Mouse (Mus musculus): Measurements from ENCODE around the gene Bend4. TPM values are rescaled to one million over a fixed set of nuclear protein-coding genes. Genes with fewer than 3 reads are reported as not detected.

Bend4 gene
- polyA plus RNA-seq, 1 experiment: 1.7 TPM

DNA sequence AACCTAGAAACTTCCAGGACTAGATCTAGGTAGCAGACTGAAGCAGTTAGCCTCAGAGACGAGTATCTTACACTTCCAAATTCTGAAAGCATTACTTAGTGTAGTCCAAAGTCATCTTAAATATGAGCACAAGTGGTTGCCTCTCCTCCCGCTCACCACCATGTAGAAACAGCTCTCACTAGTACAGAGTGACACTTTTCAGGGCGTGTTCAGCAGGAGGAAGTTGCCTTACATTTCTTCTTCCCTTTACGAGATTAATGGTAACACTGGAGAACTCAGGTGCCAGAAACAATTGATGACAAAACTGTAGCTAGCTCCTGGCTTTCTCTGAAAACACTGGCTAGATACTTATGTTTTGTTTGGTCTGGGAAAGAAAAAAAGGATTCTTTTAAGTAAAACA, 8.7 kb downstream of the Bend4 start:
- no peak for DNase-seq (ENCODE audit: low spot score)

DNA sequence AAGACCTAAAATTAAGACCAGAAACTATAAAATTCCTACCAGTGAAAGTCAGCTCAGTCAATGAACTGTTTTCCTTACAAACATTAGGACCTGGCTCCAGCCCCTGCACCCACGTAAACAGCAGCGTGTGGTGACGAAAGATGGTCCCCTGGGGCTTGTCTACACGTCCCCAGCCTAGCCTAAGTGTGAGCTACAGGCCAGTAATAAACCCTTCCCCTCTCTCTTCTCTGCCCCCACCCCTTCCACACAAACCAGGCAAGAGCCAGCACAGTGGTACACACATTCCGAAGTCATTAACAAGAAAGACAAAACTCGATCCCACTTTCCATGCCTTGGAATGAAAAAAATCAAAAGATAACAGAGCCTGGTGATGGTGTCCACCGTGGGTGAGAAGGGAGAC, 16.6 kb downstream of the Bend4 start:
- DNase-seq (ENCODE audit: low spot score): no peak

DNA sequence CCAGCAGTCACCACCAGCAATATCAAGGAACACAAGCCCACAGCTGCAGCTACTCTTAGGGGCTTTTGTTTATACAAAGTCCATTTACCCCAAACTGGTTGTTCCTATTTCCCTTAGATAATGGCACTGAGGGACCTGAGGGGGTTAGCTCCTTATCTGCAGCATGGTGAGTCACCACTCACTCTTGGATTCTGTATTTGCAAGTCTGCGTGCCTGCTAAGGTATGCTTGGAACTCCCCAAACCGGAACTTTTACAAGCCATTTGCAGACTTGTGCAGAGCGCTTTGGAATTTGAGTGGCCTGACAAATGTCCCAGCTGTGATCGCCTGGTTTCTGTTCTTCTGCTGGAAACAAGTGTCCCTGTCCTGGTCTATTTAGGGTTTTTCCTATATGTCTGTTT, 17.7 kb downstream of the Bend4 start:
- DNase-seq (ENCODE audit: low spot score): no peak

DNA sequence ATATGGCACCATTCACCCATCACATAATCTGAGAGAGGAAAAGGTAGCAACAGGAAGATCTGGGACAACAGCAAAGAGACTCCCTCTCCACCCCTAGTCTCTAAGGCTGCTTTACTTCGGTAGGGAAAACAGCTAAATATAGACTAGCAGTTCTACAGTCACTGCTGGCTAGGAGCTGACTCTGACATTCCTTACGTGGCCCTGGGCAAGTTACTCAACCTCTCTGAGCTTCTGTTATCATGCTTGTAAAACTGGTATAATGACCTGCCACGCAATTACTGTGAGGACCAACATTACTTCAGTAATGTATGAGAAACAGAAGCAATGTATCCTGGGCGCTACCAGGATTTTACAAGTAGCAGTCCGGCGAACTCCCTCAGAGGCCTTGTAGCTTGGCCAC, 19.7 kb downstream of the Bend4 start:
- DNase-seq (ENCODE audit: low spot score): no peak

DNA sequence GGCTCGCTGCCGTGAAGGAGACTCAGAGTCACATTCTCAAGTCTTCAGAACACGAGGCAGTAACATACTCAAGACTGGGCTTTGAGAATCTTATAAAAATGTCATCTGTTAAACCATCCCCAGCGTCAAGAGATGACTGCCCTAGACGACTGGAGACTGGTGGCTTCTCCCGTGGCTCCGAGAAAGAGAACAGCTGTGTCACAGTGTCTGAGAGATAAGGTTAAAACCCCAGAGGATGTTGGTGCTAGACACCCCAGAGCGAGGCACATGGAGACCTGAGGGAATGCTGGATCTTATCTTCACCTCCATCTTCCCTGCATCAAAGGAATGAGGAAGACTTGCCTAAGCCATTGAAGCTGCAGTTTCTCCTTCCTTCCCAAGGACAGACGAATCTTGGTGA, 23.2 kb downstream of the Bend4 start:
- DNase-seq (ENCODE audit: low spot score): no peak

DNA sequence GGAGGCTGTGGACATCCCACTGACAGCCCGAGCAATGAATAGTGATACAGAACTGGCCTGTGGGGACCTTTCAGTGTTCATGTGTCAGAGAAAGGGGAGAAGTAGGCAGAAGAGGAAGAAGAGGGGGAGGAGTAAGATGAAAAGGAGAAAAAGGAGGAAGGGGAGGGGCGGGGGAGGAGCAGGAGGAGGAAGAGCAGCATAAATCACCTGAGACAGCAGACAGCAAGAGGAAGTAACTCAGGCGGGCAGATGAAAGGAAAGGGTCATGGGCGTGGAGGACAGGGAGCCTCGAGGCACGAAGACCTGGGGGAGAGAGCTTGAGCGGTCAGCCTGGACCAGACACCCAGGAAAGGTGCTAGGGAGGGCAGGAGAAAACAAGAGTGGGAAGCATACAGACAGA, 23.7 kb downstream of the Bend4 start:
- DNase-seq (ENCODE audit: low spot score): no peak

DNA sequence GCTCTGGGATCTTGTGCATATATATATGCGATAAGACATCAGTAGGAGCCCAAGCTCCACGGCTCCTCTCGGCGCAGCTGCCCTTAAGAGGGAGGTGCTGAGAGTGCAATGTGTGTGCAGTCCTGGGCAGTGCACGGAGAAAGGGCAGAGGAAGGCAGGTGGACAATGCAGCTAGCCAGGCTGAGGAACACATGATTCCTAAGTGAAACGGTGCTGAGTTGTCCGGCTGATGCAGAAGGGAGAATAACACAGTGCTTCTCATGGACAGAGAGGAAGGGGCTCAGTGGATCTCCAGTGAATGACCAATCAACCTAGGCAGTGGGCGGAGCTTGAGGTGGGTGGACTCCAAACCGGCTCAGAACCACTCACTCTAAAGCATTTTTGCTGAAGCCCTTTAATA, 26.5 kb downstream of the Bend4 start:
- no peak for DNase-seq (ENCODE audit: low spot score)

DNA sequence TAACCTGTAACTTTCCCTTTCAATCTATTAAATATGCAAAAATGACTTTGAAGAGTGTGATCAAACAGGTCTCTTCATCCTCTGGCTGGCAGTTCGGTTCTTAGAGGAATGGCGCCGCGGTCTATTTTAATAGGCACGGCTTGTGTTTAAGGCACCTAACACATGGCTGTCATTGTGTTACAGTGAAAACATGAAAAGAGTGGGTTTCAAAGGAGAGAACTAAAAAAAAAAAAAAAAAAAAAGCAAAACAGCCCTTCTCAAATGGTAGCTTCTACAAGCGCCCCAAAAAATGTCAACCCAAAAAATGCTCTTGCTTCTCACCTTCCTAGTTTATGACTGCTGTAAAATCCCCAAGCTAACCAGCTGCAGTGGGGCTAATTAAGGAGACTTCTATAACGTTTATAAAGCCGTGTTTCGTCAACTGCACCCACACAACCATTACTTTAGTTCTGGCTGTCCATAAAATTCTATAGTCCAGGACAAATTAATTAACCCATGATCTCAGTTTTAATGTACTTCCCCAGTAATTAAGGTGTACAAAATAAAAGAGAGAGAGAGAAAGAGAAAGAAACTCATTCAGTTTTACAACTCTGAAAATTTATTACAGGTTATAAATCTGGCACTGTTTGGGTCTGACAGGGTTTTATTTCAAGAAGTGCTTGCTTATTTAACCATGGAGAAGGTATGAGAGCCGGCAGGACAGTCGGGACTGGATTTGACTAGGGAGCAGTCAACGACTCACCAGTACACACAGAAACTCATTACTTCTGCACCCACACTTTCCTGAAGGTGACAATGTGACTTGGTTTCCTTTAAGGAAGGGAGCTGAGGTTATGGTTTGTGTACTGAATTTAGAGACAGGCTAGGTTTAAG, 27.3 kb downstream of the Bend4 start:
- no peak for DNase-seq (ENCODE audit: low spot score)

DNA sequence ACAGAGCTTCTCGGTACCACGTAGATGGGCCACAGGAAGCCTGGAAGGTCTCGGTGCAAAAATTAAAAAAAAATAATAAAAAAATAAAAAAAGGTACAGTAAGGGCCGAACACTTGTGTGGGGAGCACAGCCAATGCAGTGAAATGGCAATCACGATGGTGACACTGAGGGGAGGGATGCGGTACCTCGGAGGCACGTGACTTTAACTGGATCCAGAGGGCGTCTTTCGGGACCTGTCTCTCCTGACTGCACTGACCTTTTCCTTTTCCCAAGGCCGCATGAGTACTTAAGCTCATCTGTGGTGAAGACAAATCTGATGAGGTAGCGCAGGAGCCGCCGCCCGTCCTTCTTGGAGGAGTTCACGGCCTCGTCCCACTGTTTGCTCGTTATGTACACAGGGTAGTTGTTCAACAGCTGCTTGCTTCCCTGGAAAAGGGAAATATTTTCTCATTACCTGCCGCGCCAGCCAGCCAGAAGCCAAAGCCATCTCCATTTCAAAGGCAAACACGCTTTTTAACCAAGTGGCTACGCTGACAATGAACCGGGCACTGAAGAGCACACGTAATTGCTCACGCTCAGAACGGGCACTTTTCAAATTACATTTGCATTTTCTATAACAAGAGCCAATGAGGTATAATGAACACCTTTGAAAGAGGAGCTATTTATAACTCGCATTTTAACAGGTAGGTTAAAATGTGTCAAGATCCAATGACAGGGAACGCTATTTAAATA, 28.1 kb downstream of the Bend4 start:
- DNase-seq (ENCODE audit: low spot score): no peak

DNA sequence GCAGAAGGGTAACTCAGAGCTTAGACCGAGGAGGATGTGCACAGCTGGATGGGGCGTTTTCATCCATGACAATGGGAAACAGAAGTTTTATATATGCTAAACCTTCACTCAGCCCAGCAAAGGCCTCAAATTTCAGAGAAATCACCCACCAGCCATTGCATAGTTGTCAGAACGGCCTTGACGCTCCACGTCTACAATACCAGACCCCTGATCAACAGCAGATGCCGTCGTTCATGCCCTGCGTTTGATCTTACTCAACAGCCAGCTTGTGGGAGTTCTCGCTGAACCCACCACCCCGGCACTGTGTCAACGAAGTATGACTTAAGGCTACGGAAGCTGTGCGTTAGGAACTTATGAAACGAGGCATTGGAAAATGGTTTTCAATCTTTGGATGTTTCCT, 30.9 kb downstream of the Bend4 start:
- no peak for DNase-seq (ENCODE audit: low spot score)

DNA sequence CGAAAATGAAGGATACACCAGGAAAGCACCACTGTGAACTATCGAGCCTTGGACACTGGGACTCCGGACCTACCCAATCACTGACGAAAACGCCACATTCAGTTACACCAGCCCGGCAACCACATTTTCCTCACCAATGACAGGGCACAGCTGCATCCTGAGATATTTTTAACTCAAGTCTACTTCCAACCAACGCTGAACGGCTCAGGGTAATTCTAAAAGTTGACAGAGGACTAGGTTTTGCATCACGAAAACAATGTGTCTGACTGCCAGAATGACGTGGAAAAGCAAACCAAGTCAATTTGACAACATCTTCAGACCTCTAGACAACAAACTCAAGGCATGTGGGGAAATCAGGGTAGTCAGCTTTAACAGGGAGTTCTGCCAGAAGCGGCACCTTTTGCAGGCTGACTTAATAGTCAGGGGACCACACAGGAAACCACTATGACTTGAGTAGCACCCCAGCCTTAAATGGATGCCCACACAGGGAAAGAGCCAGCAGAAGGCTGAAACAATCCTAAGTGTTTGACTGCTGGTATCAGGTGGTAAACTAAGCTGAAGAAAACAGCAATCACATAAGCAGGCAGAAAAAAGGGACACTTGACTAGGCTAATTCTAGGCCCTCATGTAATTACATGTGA, 32.8 kb downstream of the Bend4 start:
- DNase-seq (ENCODE audit: low spot score): no peak

DNA sequence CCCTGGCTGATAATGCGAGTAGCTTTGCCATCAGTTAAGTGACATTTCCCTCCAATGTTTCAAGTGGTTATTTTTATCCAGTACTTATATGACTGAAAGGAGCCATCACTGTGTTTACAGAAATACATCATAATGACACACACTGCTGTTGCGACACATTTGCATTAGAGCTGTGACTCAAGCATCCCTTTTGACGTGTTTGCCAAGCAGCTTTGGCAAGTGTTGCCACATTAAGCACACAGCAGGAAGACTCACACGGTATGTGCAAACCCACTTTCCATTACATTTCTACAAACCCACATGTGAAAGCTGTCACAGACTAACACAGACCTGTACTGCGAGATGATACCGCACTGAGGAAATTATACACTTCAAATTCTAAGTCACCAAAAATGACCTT, 34.2 kb downstream of the Bend4 start:
- DNase-seq (ENCODE audit: low spot score): no peak

DNA sequence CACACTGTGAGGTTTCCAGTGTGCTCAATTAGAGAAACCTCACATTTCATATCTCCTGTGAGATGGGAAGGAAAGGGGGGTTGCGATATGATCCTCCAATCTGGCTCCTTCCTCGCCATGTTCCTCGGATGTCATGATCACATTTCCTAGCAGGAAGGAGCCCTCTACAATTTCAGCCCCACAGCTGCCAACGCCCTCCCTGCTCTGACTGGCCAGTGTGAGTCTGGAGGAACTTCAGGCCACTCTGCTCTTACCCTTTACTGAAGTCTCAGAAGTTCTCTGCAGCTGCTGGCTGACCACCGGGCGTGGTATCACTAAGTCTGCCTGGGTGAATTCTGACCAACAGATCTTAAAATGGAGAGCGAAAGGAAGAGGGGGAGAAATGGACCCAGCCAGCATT, 45.6 kb downstream of the Bend4 start:
- DNase-seq (ENCODE audit: low spot score): no peak

DNA sequence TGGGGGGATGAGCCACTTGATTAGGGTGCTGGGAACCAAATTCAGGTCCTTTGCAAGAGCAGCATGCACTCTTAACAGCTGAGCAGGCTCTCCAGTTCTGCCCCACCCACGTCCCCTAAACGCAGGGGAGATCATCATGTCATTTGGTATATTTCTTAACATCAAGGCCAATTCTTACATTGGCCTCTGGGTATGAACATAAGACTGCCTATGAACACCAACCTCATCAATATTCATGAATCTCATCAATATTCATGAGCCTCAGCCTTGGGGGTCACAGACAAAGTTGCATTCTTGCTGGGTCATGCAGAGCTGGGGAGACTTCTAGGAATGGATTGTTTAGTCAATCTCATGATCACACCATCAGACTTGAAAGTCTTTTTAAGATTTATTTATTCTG, 46.4 kb downstream of the Bend4 start:
- no peak for DNase-seq (ENCODE audit: low spot score)

DNA sequence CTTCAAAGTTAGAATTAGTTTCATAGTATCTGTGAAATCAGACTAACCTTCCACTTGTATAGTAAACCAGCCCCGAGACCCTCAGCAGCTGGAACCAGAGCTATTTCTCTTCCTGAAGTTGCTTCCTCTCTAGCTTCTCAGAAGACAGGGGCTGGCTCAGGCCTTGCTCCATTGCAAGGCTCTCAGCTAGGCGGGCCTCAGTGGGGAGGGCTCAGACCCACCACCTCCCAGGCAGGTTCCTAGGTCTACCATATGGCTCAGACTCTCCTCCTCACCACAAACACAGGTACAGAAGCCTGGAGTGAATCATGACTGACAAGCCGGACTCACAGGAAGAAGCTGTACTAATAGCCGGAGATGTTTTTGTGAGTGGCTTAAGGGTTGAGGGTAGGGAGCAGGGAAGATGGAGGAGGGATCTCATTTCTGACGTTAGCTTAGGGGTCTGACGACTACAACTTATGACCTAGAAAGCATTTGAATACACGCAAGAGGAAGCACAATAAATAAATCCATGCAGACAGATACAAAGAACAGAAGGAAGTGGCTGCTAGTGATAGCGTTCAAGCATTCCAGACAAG, 51.0 kb downstream of the Bend4 start:
- no peak for DNase-seq (ENCODE audit: low spot score)

DNA sequence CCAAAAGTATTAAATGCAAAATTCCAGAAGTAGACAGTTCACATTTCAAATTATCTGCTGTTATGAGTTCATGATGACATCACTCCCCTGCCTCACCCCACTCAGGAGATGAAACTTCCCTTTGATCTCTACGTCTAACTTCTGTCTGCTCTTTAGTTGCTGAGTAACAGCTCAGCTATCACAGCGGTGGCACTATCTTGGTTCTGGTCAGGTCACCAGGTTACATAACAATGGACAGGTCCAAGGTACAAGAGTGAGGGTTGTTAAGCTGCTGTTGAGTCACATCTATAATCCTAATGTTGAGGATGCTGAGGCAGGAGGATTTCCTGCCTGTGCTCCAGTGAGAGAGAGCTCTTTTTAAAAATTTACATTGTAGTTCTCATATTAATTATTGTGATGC, 65.2 kb downstream of the Bend4 start:
- DNase-seq (ENCODE audit: low spot score): no peak

DNA sequence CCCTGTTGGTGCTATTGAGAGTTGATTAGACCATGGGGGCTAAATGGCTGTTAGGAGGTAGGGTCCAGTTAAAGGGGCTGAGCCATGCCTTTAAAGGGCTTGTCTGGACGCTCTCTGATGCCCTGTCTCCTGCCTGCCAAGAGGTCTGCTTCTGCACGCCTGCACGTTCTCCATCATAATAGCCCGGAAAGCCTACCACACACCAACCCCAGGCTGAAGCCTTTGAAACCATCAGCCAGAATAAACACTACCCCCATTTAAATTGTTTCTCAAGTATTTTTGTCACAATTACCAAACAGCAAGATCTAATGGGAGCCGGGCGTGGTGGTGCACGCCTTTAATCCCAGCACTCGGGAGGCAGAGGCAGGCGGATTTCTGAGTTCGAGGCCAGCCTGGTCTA, 65.8 kb downstream of the Bend4 start:
- no peak for DNase-seq (ENCODE audit: low spot score)

DNA sequence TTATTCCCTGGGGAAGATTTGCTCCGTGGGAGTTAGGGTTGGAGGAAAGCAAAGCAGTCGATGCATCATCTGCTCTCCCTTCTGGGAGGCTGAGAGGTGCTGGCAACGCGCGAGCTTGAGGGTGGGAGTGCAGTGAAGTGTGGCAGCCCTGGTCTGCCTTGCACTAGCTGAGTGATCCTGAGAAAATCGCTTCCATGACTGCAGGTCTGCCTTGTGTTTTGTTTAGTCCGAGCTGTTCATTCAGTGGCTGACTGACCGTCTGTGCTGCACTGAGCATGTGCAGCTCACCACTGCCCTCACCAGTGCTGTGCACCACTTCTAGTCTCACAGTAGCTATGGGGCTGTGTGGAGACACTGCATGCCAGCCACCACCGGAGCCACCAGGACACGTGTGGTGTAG, 79.2 kb downstream of the Bend4 start:
- no peak for DNase-seq (ENCODE audit: low spot score)

DNA sequence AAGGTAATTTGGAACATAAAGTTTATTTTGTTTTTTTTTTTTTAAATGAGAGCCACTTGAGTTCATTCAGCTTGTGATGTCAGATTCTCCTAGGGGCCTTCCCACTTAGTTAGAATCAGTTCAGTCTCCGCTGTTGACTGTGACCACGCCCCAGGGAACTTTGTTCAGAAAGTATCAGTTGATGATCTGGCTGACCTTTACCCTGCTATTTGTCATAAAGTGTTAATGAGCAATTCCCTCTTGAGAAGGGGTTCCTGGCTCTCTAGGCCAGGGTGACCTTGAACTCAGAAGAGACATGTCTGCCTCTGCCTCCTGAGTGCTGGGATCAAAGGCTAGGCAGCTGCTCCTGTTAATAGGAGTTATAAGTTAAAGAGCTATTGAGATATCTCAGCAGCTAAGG, 81.0 kb downstream of the Bend4 start:
- DNase-seq (ENCODE audit: low spot score): no peak
